Mouse (Mus musculus): ENCODE data around the gene Ndufa4l2. TPM values are rescaled to one million over a fixed set of nuclear protein-coding genes. Genes with fewer than 3 reads are reported as not detected.

Ndufa4l2 gene
- polyA plus RNA-seq, 1 experiment from 2014 or later = 21.9 TPM

- Histone ChIP-seq H3K36me3 (ENCODE audit: control insufficient read depth, insufficient read depth) (no peaks in the 10 kb centered on the region), H3K4me3 (ENCODE audit: low read depth, low read length) (peak overlapping the region; percentile 43), H3K9me3 (ENCODE audit: control insufficient read depth) (no peaks in the 10 kb centered on the region), H3K4me1 (replicated peaks; ENCODE audit: control insufficient read depth, insufficient read depth, low read length) (peaks cover 13% of the 10 kb centered on the region), H3K4me2 (replicated peaks; ENCODE audit: low read depth) (peak overlapping the region; percentile 81), H3K27me3 (replicated peaks; ENCODE audit: control insufficient read depth, insufficient read depth, low read length) (peaks cover 58% of the 10 kb centered on the region), H3K9ac (ENCODE audit: low read depth, low read length) (no peak overlapping the region), H3K27ac (ENCODE audit: low read depth, low read length) (no peak overlapping the region)
- peak; percentile 31; the same call in 1 of the 2 replicates for ATAC-seq
- WGBS = 1% methylated on average over 35 of the region's 35 CpGs
- TF ChIP-seq CTCF (IDR thresholded peaks at IDR 0.05; ENCODE audit: low read depth) = peak; percentile 91
Observed at GRCm38 (mm10) chr10:127509051-127509836, 5.5 kb upstream of the Ndufa4l2 start.

- Histone ChIP-seq H3K9ac (ENCODE audit: low read depth, low read length) (no peak overlapping the region), H3K4me2 (replicated peaks; ENCODE audit: low read depth) (peak overlapping the region; percentile 81), H3K9me3 (ENCODE audit: control insufficient read depth) (no peaks in the 10 kb centered on the region), H3K36me3 (ENCODE audit: control insufficient read depth, insufficient read depth) (no peaks in the 10 kb centered on the region), H3K4me3 (ENCODE audit: low read depth, low read length) (peak overlapping the region; percentile 43), H3K27me3 (replicated peaks; ENCODE audit: control insufficient read depth, insufficient read depth, low read length) (peaks cover 60% of the 10 kb centered on the region), H3K27ac (ENCODE audit: low read depth, low read length) (no peak overlapping the region), H3K4me1 (replicated peaks; ENCODE audit: control insufficient read depth, insufficient read depth, low read length) (peaks cover 13% of the 10 kb centered on the region)
- ATAC-seq = no peak
- no peak for TF ChIP-seq CTCF (IDR thresholded peaks at IDR 0.05; ENCODE audit: low read depth)
- 29% methylated on average over 17 of the region's 17 CpGs for WGBS
Observed at GRCm38 (mm10) chr10:127509837-127510701, 4.7 kb upstream of the Ndufa4l2 start.

GRCm38 (mm10) chr10:127510895-127511617 lies 3.7 kb upstream of the Ndufa4l2 start:
- Histone ChIP-seq H3K27me3 (replicated peaks; ENCODE audit: control insufficient read depth, insufficient read depth, low read length) (peaks cover 60% of the 10 kb centered on the region), H3K4me2 (replicated peaks; ENCODE audit: low read depth) (peak overlapping the region; percentile 96; the same call in 1 of the 2 replicates), H3K36me3 (ENCODE audit: control insufficient read depth, insufficient read depth) (no peaks in the 10 kb centered on the region), H3K4me3 (ENCODE audit: low read depth, low read length) (peak overlapping the region; percentile 53), H3K9ac (ENCODE audit: low read depth, low read length) (no peak overlapping the region), H3K4me1 (replicated peaks; ENCODE audit: control insufficient read depth, insufficient read depth, low read length) (peaks cover 15% of the 10 kb centered on the region), H3K9me3 (ENCODE audit: control insufficient read depth) (no peaks in the 10 kb centered on the region), H3K27ac (ENCODE audit: low read depth, low read length) (no peak overlapping the region)
- 27% methylated on average over 11 of the region's 11 CpGs for WGBS
- TF ChIP-seq CTCF (IDR thresholded peaks at IDR 0.05; ENCODE audit: low read depth) = no peak
- ATAC-seq = no peak

GRCm38 (mm10) chr10:127511634-127512306 lies 3.0 kb upstream of the Ndufa4l2 start:
- Histone ChIP-seq H3K9me3 (ENCODE audit: control insufficient read depth) (no peaks in the 10 kb centered on the region), H3K27ac (ENCODE audit: low read depth, low read length) (no peak overlapping the region), H3K9ac (ENCODE audit: low read depth, low read length) (no peak overlapping the region), H3K4me1 (replicated peaks; ENCODE audit: control insufficient read depth, insufficient read depth, low read length) (peaks cover 22% of the 10 kb centered on the region), H3K4me2 (replicated peaks; ENCODE audit: low read depth) (peak overlapping the region; percentile 96), H3K36me3 (ENCODE audit: control insufficient read depth, insufficient read depth) (no peaks in the 10 kb centered on the region), H3K4me3 (ENCODE audit: low read depth, low read length) (peak overlapping the region; percentile 53), H3K27me3 (replicated peaks; ENCODE audit: control insufficient read depth, insufficient read depth, low read length) (peaks cover 60% of the 10 kb centered on the region)
- peak; percentile 58 for TF ChIP-seq CTCF (IDR thresholded peaks at IDR 0.05; ENCODE audit: low read depth)
- under 1% methylated on average over 43 of the region's 46 CpGs for WGBS
- ATAC-seq = no peak

- Histone ChIP-seq H3K4me3 (ENCODE audit: low read depth, low read length) (peak overlapping the region; percentile 53), H3K27me3 (replicated peaks; ENCODE audit: control insufficient read depth, insufficient read depth, low read length) (peaks cover 60% of the 10 kb centered on the region), H3K9me3 (ENCODE audit: control insufficient read depth) (no peaks in the 10 kb centered on the region), H3K27ac (ENCODE audit: low read depth, low read length) (no peak overlapping the region), H3K4me2 (replicated peaks; ENCODE audit: low read depth) (peak overlapping the region; percentile 96), H3K9ac (ENCODE audit: low read depth, low read length) (no peak overlapping the region; the same call in 1 of the 2 replicates), H3K4me1 (replicated peaks; ENCODE audit: control insufficient read depth, insufficient read depth, low read length) (peaks cover 27% of the 10 kb centered on the region), H3K36me3 (ENCODE audit: control insufficient read depth, insufficient read depth) (no peaks in the 10 kb centered on the region)
- no peak for ATAC-seq
- 5% methylated on average over 7 of the region's 7 CpGs for WGBS
- no peak for TF ChIP-seq CTCF (IDR thresholded peaks at IDR 0.05; ENCODE audit: low read depth)
Observed at GRCm38 (mm10) chr10:127512307-127512666, 2.5 kb upstream of the Ndufa4l2 start.

All from intestine, postnatal 0 days (tissue).